Mouse (Mus musculus) hindbrain, postnatal 0 days (tissue): Measurements from ENCODE around the gene Tmem248. TPM values are rescaled to one million over a fixed set of nuclear protein-coding genes. Genes with fewer than 3 reads are reported as not detected.

Experiments used
- ATAC-seq: fragments of 200-750 bp; cut with Nextera tagmentation; 2 replicates; pipeline ENCODE4 v1.8.0; 2017; ENCODE audit warnings: mild to moderate bottlenecking, moderate TSS enrichment, moderate library complexity
- DNase-seq: peaks from one replicate; pipeline ENCODE4 v3.0.0-alpha.2; 2015; ENCODE audit warnings: low spot score
- H3K27ac ChIP-seq: fragments of 300-500 bp; sonication (generic); 2 replicates; pipeline ENCODE4 v1.5.1; 2014; ENCODE audit warnings: mild to moderate bottlenecking
- H3K27me3 ChIP-seq: fragments of 300-500 bp; sonication (generic); 2 replicates; pipeline ENCODE4 v1.6.1; 2014; ENCODE audit warnings: low read length, mixed read lengths; ENCODE audit not compliant: insufficient read depth
- H3K36me3 ChIP-seq: fragments of 300-500 bp; sonication (generic); 2 replicates; pipeline ENCODE4 v1.6.1; 2014; ENCODE audit warnings: low read length, mixed read lengths; ENCODE audit not compliant: insufficient read depth
- H3K4me1 ChIP-seq: fragments of 300-500 bp; sonication (generic); 2 replicates; pipeline ENCODE4 v1.6.1; 2014; ENCODE audit warnings: antibody characterized with exemption, low read length, mixed read lengths; ENCODE audit not compliant: insufficient read depth
- H3K4me2 ChIP-seq: fragments of 300-500 bp; sonication (generic); 2 replicates; pipeline ENCODE4 v1.6.1; 2014; ENCODE audit warnings: low read depth, mild to moderate bottlenecking, low read length, moderate library complexity, mixed read lengths
- H3K4me3 ChIP-seq: fragments of 300-500 bp; sonication (generic); 2 replicates; pipeline ENCODE4 v1.5.1; 2014; ENCODE audit warnings: low read length
- H3K9ac ChIP-seq: fragments of 300-500 bp; sonication (generic); replicated peaks from 2 replicates; pipeline ENCODE4 v1.6.1; 2014; ENCODE audit warnings: mild to moderate bottlenecking, low read length, moderate library complexity, mixed read lengths
- H3K9me3 ChIP-seq: fragments of 300-500 bp; sonication (generic); 2 replicates; pipeline ENCODE4 v1.6.1; 2016; ENCODE audit warnings: low read length, mixed read lengths
- CTCF ChIP-seq: IDR thresholded peaks from 2 replicates; pipeline ENCODE4 v1.5.1; 2016; ENCODE audit warnings: antibody characterized with exemption, control low read depth, low read depth
- WGBS: fragments of 180-500 bp; shearing (Covaris S2); extraction: QIAGEN DNeasy Blood & Tissue Kit; methylation state at CpG from one replicate; pipeline ENCODE4 v1.1.7; 2014; 5-methylcytosine and 5-hydroxymethylcytosine counted together
- polyA plus RNA-seq: library from polyadenylated mRNA; unstranded; fragments of >200 nt; fragmentation: Nextera tagmentation; extraction: Ambion mirVana; gene quantifications from 2 replicates; pipeline ENCODE4 v1.2.1, GENCODE M21; 2015
- total RNA-seq: library from RNA; depleted of rRNA; stranded (reverse); fragments of >200 nt; gene quantifications from 2 replicates; pipeline ENCODE4 v1.2.3, GENCODE M21; 2014; rRNA removed

Gene Tmem248
- total RNA-seq: 37.1 and 51.2 TPM in 2 replicates
- polyA plus RNA-seq: 26.5 and 30.5 TPM in 2 replicates

DNA sequence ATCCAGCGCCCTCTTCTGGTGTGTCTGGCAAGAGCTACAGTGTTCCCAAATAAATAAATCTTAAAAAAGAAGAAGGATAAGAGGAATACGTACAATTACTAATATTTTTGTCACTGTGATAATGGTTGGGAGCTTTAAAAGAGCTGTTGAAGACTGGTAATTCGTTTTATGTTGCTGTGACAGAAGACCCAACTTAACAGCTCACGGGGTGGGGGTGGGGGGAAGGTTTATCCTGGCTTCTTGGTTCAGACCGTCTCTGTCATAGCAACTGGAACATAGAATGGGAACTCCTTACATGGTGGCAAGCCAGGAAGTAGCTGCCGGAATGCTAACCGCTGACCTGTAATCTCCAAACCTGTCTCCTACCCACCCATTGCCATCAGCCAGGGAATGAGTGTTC is at the start of gene Tmem248:
Gene Tmem248, plus strand, starts transcription at position 301 of the 400 bp plus-strand sequence.
- Histone ChIP-seq H3K9ac (no peak within 1 kb of the TSS), H3K36me3 (peaks cover 21% of the 10 kb centered on the region), H3K9me3 (no peaks in the 10 kb centered on the region), H3K4me1 (no peaks in the 10 kb centered on the region), H3K4me2 (no peak within 1 kb of the TSS), H3K27me3 (no peaks in the 10 kb centered on the region), H3K27ac (no peak within 1 kb of the TSS), H3K4me3 (no peak within 1 kb of the TSS)
- ATAC-seq (no peak), DNase-seq (no peak)
- TF ChIP-seq CTCF: no peak
- 81% methylated on average over 7 of the region's 7 CpGs for WGBS

- 71% methylated on average over 6 of the region's 6 CpGs for WGBS
Observed at GRCm38 (mm10) chr5:130169109-130169508, 47.8 kb upstream of the Tmem248 start.

GRCm38 (mm10) chr5:130170666-130171422 is 46.0 kb upstream of the Tmem248 start:
- 16% methylated on average over 6 of the region's 6 CpGs for WGBS
- peak overlapping the region; percentile 92 for H3K4me3 ChIP-seq

More at GRCm38 (mm10) chr5:130169109-130169508, 47.8 kb upstream of the Tmem248 start:
- Histone ChIP-seq H3K27ac (no peak overlapping the region), H3K4me2 (no peak overlapping the region), H3K9ac (no peak overlapping the region), H3K36me3 (no peaks in the 10 kb centered on the region), H3K27me3 (no peaks in the 10 kb centered on the region), H3K9me3 (no peaks in the 10 kb centered on the region), H3K4me1 (peaks cover 13% of the 10 kb centered on the region), H3K4me3 (no peak overlapping the region)
- DNase-seq (no peak), ATAC-seq (no peak)
- TF ChIP-seq CTCF: no peak

GRCm38 (mm10) chr5:130171423-130171954 is 45.4 kb upstream of the Tmem248 start, which contains the start of gene Rabgef1:
Gene Rabgef1, plus strand, starts transcription at chr5:130171798.
- no peaks in the 10 kb centered on the region for H3K27me3 ChIP-seq
- WGBS: 4% methylated on average over 47 of the region's 62 CpGs
- ATAC-seq (peak; percentile 97), DNase-seq (peak; percentile 97)
- H3K9me3 ChIP-seq: no peaks in the 10 kb centered on the region
- peaks cover 13% of the 10 kb centered on the region for H3K4me1 ChIP-seq
- H3K36me3 ChIP-seq: no peaks in the 10 kb centered on the region
- no peak for TF ChIP-seq CTCF
- H3K9ac ChIP-seq: peak within 1 kb of the TSS; percentile 85
- H3K4me2 ChIP-seq: peak within 1 kb of the TSS; percentile 72
- peak within 1 kb of the TSS; percentile 92 for H3K4me3 ChIP-seq
- peak within 1 kb of the TSS; percentile 87 for H3K27ac ChIP-seq

More at GRCm38 (mm10) chr5:130170666-130171422, 46.0 kb upstream of the Tmem248 start:
- H3K4me1 ChIP-seq: peaks cover 13% of the 10 kb centered on the region
- no peak for TF ChIP-seq CTCF
- H3K27ac ChIP-seq: peak overlapping the region; percentile 87
- peak overlapping the region; percentile 85 for H3K9ac ChIP-seq
- H3K36me3 ChIP-seq: no peaks in the 10 kb centered on the region
- no peaks in the 10 kb centered on the region for H3K9me3 ChIP-seq
- no peaks in the 10 kb centered on the region for H3K27me3 ChIP-seq
- H3K4me2 ChIP-seq: peak overlapping the region; percentile 72
- no peak for DNase-seq
- no peak for ATAC-seq

DNA sequence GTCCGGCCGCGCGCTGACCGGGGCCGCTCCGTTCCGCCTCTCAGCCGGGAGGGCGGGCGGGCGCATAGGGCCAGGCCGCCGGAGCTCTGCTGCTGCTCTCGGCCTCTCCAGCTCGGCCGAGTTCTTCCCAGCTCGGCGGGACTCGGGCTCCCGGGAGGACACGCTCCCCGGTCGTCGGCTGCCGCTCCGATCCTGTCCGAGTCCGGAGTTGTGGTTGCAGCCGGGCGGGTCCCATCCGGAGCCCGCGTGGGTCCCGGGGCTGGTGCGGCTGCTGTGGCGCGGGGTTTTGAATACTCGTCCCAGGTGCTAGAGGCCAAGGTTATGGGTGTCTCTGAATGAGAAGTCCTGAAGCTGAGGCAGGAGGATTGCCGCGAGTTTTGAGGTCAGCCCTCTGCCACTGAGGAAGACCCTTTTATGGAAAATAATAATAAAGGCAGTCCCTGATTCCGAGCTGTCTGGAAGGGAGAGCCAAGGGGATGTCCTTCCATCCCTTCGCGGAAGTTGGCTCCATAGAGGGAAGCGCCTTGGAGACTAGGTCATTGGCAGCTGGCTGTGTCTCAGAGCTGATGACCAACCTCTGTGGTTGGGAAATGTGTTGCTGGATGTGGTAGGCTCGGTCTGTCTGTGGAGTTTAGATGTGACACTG is 44.8 kb upstream of the Tmem248 start:
- peak; percentile 5; the same call in 1 of the 2 replicates for ATAC-seq
- H3K4me1 ChIP-seq: peaks cover 13% of the 10 kb centered on the region
- WGBS: under 1% methylated on average over 36 of the region's 46 CpGs

GRCm38 (mm10) chr5:130173012-130173411 is 43.9 kb upstream of the Tmem248 start:
- 0 out of 2 replicates have a peak overlapping the region, but pooled peaks have one; percentile 85 for H3K9ac ChIP-seq
- WGBS: 93% methylated on average over 4 of the region's 4 CpGs

More for the DNA sequence above, 44.8 kb upstream of the Tmem248 start:
- peak overlapping the region; percentile 87 for H3K27ac ChIP-seq
- H3K4me3 ChIP-seq: peak overlapping the region; percentile 92
- H3K36me3 ChIP-seq: no peaks in the 10 kb centered on the region
- H3K9ac ChIP-seq: peak overlapping the region; percentile 85
- peak; percentile 12 for DNase-seq
- H3K4me2 ChIP-seq: peak overlapping the region; percentile 72
- H3K27me3 ChIP-seq: no peaks in the 10 kb centered on the region
- TF ChIP-seq CTCF: no peak
- no peaks in the 10 kb centered on the region for H3K9me3 ChIP-seq

More at GRCm38 (mm10) chr5:130173012-130173411, 43.9 kb upstream of the Tmem248 start:
- Histone ChIP-seq H3K4me3 (peak overlapping the region; percentile 92; the same call in 1 of the 2 replicates), H3K9me3 (no peaks in the 10 kb centered on the region), H3K27ac (no peak overlapping the region), H3K36me3 (no peaks in the 10 kb centered on the region), H3K4me2 (peak overlapping the region; percentile 72), H3K27me3 (no peaks in the 10 kb centered on the region), H3K4me1 (peaks cover 13% of the 10 kb centered on the region)
- no peak for DNase-seq
- no peak for TF ChIP-seq CTCF
- no peak for ATAC-seq
